Comparison of ENCODE assay signal across 21 mouse cellular contexts in the genomic region with DNA sequence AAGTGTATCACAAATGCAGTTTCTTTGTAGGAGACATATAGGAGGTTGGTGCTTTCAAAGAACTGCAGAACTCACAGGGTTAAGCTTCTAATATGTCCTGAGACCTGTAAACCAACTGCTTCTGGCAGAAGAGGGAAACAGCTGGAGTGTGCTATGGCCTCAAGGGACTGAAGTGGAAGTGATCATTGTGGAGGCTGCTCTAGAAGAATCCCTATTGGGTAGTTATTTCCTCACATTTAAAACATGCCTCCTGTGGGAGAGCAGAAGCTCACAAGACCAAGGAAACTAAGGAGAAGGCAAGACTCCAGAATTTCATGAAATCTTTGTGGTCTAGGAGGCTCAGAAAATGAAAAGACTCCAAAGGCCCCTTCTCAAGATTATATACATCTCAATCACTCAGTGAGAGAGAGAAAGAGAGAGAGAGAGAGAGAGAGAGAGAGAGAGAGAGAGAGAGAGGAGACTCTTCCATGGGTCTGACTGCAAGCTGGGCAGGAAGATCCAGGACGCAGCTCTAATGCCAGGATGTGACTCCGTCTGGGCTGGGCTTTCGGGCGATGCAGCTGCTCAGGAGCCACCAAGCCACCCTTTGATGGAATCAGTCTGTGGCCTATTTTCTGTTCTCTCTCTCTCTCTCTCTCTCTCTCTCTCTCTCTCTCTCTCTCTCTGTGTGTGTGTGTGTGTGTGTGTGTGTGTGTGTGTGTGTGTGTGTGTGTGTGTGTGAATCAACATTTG.
DNase-seq lines count a peak whose midpoint lies in the region; ATAC-seq and TF ChIP-seq lines count a peak whose summit lies in the region.
"Had no signal": no experiment of that assay in that cellular context is flagged by ENCODE, and none has a peak within 500 bp of the region (broad histone marks: within the 10 kb centered on the region; RNA-seq: fewer than 3 reads in every experiment).

No protein-coding gene starts in this region.

- DNase-seq in kidney, postnatal 0 days (ENCODE audit: low spot score), result peak; percentile 32
- DNase-seq in kidney, postnatal 14 days, result no peak
- DNase-seq in gastrocnemius, adult 2 months, result peak; percentile 71
- peak; percentile 25 for DNase-seq in heart, embryonic 10.5 days (ENCODE audit: low spot score)
- DNase-seq in limb, embryonic 14.5 days (ENCODE audit: low spot score), result peak; percentile 53
- no peak for DNase-seq in liver
- DNase-seq in cerebellum, adult 2 months, result no peak
- DNase-seq in spleen, postnatal 14 days (ENCODE audit: low spot score in 2 of 2), result no peak
- DNase-seq: cerebellum, postnatal 36 days; kidney, adult 2 months; kidney, postnatal 25 days; liver, embryonic 13.5 days; lung, postnatal 4 days; thymus, postnatal 25 days had no signal

- ATAC-seq in kidney, postnatal 0 days (replicated peaks; ENCODE audit: low FRiP score, low read depth), result no peak
- ATAC-seq in limb, embryonic 14.5 days (ENCODE audit: low FRiP score, low read depth), result peak; percentile 75; the same call in 1 of the 2 replicates
- ATAC-seq: forebrain, embryonic 14.5 days; inflammation-experienced regulatory T-cells, adult 6 months had no signal

- no peak overlapping the region for H3K4me3 ChIP-seq in kidney, postnatal 0 days (replicated peaks; ENCODE audit: low read depth, low read length)
- H3K4me3 ChIP-seq in gastrocnemius, adult 2 months, result no peak overlapping the region
- no peak overlapping the region for H3K4me3 ChIP-seq in heart, embryonic 10.5 days
- no peak overlapping the region for H3K4me3 ChIP-seq in limb, embryonic 14.5 days (replicated peaks; ENCODE audit: low read length)
- no peak overlapping the region for H3K4me3 ChIP-seq in cerebellum, adult 2 months (replicated peaks; ENCODE audit: insufficient read depth, low read depth, low read length)
- H3K4me3 ChIP-seq: erythroblast, embryonic 14.5 days; heart, embryonic 13.5 days; hindbrain, embryonic 12.5 days; liver, embryonic 13.5 days; lung, embryonic 15.5 days; midbrain, embryonic 10.5 days had no signal

- no peaks in the 10 kb centered on the region for H3K27me3 ChIP-seq in kidney, postnatal 0 days (ENCODE audit: insufficient read depth, low read length)
- no peaks in the 10 kb centered on the region for H3K27me3 ChIP-seq in heart, embryonic 10.5 days (ENCODE audit: insufficient read depth, poor library complexity, severe bottlenecking)
- H3K27me3 ChIP-seq in limb, embryonic 14.5 days (ENCODE audit: control insufficient read depth, insufficient read depth, low read length), result no peaks in the 10 kb centered on the region
- no peaks in the 10 kb centered on the region for H3K27me3 ChIP-seq in cerebellum, adult 2 months (ENCODE audit: control insufficient read depth, insufficient read depth, low read length)
- H3K27me3 ChIP-seq: heart, embryonic 13.5 days; hindbrain, embryonic 12.5 days; liver, embryonic 13.5 days; lung, embryonic 15.5 days had no signal

- H3K36me3 ChIP-seq in kidney, postnatal 0 days (ENCODE audit: insufficient read depth, low read length), result no peaks in the 10 kb centered on the region
- no peaks in the 10 kb centered on the region for H3K36me3 ChIP-seq in heart, embryonic 10.5 days
- H3K36me3 ChIP-seq in limb, embryonic 14.5 days (ENCODE audit: control insufficient read depth, insufficient read depth, low read length), result no peaks in the 10 kb centered on the region
- H3K36me3 ChIP-seq: heart, embryonic 13.5 days; hindbrain, embryonic 12.5 days; liver, embryonic 13.5 days; lung, embryonic 15.5 days; midbrain, embryonic 10.5 days had no signal

- H3K4me1 ChIP-seq in kidney, postnatal 0 days (replicated peaks; ENCODE audit: insufficient read depth, low read length), result no peaks in the 10 kb centered on the region
- no peaks in the 10 kb centered on the region for H3K4me1 ChIP-seq in heart, embryonic 10.5 days
- H3K4me1 ChIP-seq in limb, embryonic 14.5 days (ENCODE audit: control insufficient read depth, insufficient read depth, low read length), result no peaks in the 10 kb centered on the region
- H3K4me1 ChIP-seq in cerebellum, adult 2 months (ENCODE audit: control insufficient read depth, insufficient read depth, low read length), result no peaks in the 10 kb centered on the region
- H3K4me1 ChIP-seq: heart, embryonic 13.5 days; hindbrain, embryonic 12.5 days; liver, embryonic 13.5 days; lung, embryonic 15.5 days; midbrain, embryonic 10.5 days had no signal

- intact Hi-C loops in gastrocnemius, adult 2 months (cut with DNase I), result no loop called here

- H3K27ac ChIP-seq in kidney, postnatal 0 days, result no peak overlapping the region
- H3K27ac ChIP-seq in gastrocnemius, adult 2 months, result peak overlapping the region; percentile 72
- H3K27ac ChIP-seq in heart, embryonic 10.5 days, result no peak overlapping the region
- H3K27ac ChIP-seq in limb, embryonic 14.5 days (replicated peaks; ENCODE audit: low read depth, low read length), result no peak overlapping the region
- H3K27ac ChIP-seq in cerebellum, adult 2 months (ENCODE audit: insufficient read depth, low read length), result no peak overlapping the region
- H3K27ac ChIP-seq: heart, embryonic 13.5 days; hindbrain, embryonic 12.5 days; liver, embryonic 13.5 days; lung, embryonic 15.5 days; midbrain, embryonic 10.5 days had no signal

- 66% methylated on average over 4 of the region's 4 CpGs for WGBS in kidney, postnatal 0 days
- WGBS in heart, embryonic 10.5 days, result 76% methylated on average over 3 of the region's 4 CpGs
- 67% methylated on average over 4 of the region's 4 CpGs for WGBS in limb, embryonic 14.5 days
- 81% methylated on average over 4 of the region's 4 CpGs for WGBS in cerebellum, adult 2 months

- H3K9ac ChIP-seq in kidney, postnatal 0 days (ENCODE audit: low read depth, low read length), result no peak overlapping the region
- no peak overlapping the region for H3K9ac ChIP-seq in limb, embryonic 14.5 days (ENCODE audit: low read depth, low read length, severe bottlenecking)
- H3K9ac ChIP-seq: heart, embryonic 13.5 days; hindbrain, embryonic 12.5 days; liver, embryonic 13.5 days; lung, embryonic 15.5 days had no signal

- no peak overlapping the region for H3K4me2 ChIP-seq in kidney, postnatal 0 days (ENCODE audit: low read length)
- no peak overlapping the region for H3K4me2 ChIP-seq in limb, embryonic 14.5 days (replicated peaks; ENCODE audit: low read depth, low read length, severe bottlenecking)
- H3K4me2 ChIP-seq: heart, embryonic 13.5 days; hindbrain, embryonic 12.5 days; liver, embryonic 13.5 days; lung, embryonic 15.5 days had no signal

- no peak for TF ChIP-seq POLR2A in limb, embryonic 14.5 days (IDR thresholded peaks at IDR 0.05; ENCODE audit: borderline replicate concordance, extremely low read depth, insufficient read depth, insufficient read length)
- TF ChIP-seq POLR2A in cerebellum, adult 2 months (IDR thresholded peaks at IDR 0.05; ENCODE audit: borderline replicate concordance, insufficient read depth, low read length), result no peak

- H3K9me3 ChIP-seq in kidney, postnatal 0 days (replicated peaks; ENCODE audit: low read length), result no peaks in the 10 kb centered on the region
- no peaks in the 10 kb centered on the region for H3K9me3 ChIP-seq in heart, embryonic 10.5 days
- peaks cover 5% of the 10 kb centered on the region; the same call in 1 of the 2 replicates for H3K9me3 ChIP-seq in limb, embryonic 14.5 days (ENCODE audit: control insufficient read depth, low read length)
- H3K9me3 ChIP-seq: heart, embryonic 13.5 days; hindbrain, embryonic 12.5 days; lung, embryonic 15.5 days; midbrain, embryonic 10.5 days had no signal

- TF ChIP-seq CTCF in kidney, postnatal 0 days (IDR thresholded peaks at IDR 0.05; ENCODE audit: low read depth), result no peak
- TF ChIP-seq CTCF in gastrocnemius, adult 2 months (IDR thresholded peaks at IDR 0.05), result no peak
- TF ChIP-seq CTCF in cerebellum, adult 2 months (IDR thresholded peaks at IDR 0.05; ENCODE audit: borderline replicate concordance, insufficient read depth, low read depth, low read length), result no peak

Comparison
In these comparisons a context has a peak if more than half of its experiments do, and no peak if none do; other contexts are left out.
1. DNase-seq: peak in kidney, postnatal 0 days (single experiment), gastrocnemius, adult 2 months (single experiment), heart, embryonic 10.5 days (single experiment) and limb, embryonic 14.5 days (single experiment); none in kidney, postnatal 14 days (single experiment), liver (single experiment), cerebellum, adult 2 months (0 of 2) and spleen, postnatal 14 days (0 of 2).